Mouse (Mus musculus) adrenal gland, postnatal 10 days (tissue): ENCODE results near the gene Ass1. TPM values are rescaled to one million over a fixed set of nuclear protein-coding genes. Genes with fewer than 3 reads are reported as not detected.

ENCODE experiments used
- DNase-seq: peaks from one replicate; pipeline ENCODE4 v3.0.0; 2021; ENCODE audit warnings: mixed read lengths
- total RNA-seq, 2 experiments: library from RNA; stranded (reverse); gene quantifications; 2 replicates each; pipeline ENCODE4 v1.2.3; 2021

Gene Ass1
- total RNA-seq, 2 experiments from 2014 or later = 61.2 to 175 TPM

DNA sequence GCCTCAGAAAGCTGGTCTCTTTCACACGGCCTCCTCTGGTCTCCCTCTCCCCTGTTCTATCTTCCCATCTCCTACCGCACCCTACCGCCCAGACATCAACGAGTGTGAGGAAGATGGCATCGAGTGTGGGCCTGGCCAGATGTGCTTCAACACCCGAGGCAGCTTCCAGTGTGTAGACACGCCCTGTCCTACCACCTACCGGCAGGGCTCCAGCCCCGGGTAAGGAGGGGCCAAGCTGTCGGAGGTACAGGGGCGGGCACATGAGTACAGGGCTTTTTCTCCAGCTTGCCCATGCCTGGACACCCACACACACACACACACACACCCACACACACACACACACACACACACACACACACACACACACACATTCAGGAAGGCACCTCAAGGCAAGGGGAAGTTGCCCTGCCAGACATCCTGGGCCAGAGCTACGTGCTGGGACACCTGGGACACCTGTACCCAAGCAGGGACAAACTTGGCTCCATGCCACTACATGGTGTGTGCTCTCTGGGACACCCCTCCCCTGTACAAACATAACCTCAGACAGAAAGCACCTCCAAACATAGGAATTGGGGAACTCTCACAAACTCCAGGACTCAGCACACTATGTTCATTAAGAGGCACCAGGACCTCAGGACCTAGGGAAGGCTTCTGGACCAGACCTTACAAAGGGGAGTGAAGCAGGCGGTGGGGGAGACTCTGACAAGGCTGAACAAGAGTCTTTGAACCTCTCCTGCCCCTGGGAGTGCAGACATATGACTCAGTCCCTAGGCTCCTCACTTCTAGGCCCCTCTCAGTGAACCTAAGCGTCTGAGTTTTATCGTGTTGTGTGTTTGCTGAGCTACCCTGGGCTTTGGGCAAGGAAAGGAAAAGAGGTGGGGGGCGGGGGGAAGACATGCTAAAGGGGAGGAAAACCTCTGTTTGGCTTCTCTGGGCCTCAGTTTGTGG lies 10.7 kb upstream of the Ass1 start:
- DNase-seq = no peak

GRCm38 (mm10) chr2:31460025-31460571 lies 9.9 kb upstream of the Ass1 start:
- DNase-seq = peak; percentile 63

GRCm38 (mm10) chr2:31460920-31461319 lies 9.1 kb upstream of the Ass1 start:
- no peak for DNase-seq

- no peak for DNase-seq
These were observed 8.0 kb upstream of the Ass1 start for GRCm38 (mm10) chr2:31462051-31462450.

GRCm38 (mm10) chr2:31463253-31463652 lies 6.8 kb upstream of the Ass1 start:
- DNase-seq = no peak

DNA sequence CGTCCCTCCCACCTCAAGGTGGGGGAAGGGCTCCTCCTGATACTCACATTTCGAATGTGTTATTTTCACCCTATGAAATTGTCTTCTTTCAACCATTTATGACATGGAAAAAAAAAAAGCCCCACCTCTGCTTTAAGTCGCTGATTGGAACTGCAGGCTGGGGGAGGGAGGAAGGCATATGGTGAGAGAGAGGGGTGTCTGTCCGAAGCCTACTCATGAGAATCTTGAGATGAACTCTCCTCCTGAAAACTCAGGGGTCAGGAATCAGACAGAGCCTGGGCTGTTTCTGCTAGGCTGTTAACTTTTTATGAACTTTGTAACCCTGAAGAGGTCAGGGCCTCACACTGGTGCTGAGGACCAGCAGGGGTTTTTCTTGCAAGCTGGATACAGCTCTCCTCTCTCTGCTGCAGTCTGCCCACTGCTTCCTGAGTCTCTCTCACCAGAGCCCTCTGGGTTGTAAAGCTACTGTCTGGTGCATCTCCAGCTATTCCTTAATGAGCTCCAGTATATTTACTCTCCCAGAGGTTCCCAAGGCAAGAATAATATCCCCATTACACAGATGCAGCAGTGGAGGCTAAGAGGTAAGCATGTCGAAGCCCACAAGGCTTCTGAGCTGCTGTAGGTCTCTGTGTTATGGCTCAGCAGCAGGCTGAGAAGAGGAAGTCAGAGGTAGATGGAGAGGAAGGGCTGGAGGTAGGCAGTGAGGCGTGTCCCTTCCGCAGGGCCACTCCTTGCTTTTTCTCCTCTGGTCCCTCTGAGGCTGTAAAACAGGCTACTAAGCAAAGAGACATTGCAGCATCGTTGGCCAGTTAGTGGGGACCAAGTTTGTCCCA lies 6.1 kb upstream of the Ass1 start:
- DNase-seq = no peak

DNA sequence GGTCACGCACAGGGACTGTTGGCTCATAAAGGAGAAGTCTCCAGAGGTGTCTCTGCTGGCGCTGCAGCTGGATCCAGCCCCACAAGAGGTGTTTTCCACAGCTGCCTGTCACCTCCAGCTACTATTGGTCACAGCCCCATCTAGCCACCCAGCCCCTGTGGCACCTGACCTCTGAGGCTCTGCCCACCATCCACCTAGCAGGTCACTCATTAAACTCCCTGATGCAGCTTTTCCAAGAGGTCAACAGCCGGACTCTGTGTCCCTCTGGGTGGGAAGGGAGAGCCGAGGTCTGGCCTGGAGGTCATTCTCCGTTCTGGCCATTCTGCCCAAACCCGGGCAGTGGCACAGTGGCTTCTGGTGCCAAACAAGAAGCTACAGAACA lies 5.5 kb upstream of the Ass1 start:
- DNase-seq = no peak

DNA sequence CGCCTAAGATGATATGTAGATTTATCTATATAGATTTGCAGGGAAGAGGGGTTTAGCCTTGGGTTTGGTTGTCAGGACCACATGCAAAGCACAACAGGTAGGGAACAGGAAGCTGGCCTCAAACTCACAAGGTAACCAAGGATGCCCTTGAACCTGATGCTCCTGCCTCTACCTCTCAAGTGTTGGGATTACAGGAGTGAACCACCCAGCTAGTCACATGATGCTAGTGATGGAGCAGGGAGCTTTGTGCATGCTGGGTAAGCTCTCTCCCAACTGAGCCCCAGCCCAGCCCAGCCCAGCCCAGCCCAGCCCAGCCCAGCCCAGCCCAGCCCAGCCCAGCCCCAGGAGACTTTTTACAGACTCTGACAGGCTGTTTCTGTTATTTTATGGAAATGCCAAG lies 2.5 kb upstream of the Ass1 start:
- no peak for DNase-seq

- no peak for DNase-seq
These were observed 1.1 kb upstream of the Ass1 start for GRCm38 (mm10) chr2:31468857-31469256.

GRCm38 (mm10) chr2:31469480-31469879 lies 527 bp upstream of the Ass1 start:
- no peak for DNase-seq

- no peak for DNase-seq
These were observed 827 bp downstream of the Ass1 start for GRCm38 (mm10) chr2:31470683-31471385.

DNA sequence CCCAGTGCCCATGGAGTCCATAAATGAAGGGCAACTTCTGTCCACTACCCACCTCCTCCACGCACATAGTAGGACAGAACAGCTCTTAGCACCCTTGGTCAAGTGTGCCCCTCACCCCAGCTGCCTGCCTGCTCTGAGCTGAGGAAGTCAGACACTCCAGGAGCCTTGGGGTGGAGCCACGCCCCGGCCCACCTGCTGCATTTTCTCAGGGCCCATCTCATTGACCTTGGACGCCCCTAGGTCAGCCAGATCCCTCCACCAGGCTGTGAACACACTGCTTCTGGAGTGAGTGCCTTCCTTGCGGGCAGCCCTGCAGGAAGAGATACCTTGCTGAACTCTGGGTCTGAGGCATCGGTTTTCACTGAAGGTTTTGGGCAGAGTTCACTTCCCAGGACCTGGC lies 1.6 kb downstream of the Ass1 start:
- no peak for DNase-seq

DNA sequence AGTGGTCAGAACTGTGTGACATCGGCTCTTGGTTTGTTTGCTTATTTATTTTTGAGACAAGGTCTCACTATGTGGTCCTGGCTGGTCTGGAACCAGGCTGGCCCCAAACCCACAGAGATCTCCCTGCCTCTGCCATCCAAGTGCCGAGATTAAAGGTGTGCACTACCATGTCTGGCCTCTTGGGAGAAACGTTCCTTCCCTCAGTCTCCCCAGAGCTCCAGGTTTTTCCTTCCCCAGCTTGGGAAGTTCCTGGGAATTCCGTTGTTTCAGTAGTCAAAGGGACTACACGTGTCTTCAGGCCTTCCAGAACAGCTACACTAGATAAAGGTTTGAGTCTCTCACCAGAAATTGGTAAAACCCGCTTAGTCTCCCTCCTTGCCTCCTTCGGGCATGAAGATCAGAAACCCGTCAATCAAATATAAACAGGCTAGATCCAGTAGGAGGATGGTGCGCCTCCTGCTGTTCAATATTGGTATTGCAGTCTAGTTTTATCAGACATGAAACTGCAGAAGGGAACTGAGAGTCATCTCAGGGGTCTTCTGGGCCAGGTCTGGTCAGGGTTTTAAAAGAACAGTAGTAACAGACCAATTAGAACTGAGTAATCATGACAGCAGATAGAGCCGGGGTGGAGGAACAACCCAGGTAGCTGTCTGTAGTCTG lies 2.5 kb downstream of the Ass1 start:
- peak; percentile 72 for DNase-seq

DNA sequence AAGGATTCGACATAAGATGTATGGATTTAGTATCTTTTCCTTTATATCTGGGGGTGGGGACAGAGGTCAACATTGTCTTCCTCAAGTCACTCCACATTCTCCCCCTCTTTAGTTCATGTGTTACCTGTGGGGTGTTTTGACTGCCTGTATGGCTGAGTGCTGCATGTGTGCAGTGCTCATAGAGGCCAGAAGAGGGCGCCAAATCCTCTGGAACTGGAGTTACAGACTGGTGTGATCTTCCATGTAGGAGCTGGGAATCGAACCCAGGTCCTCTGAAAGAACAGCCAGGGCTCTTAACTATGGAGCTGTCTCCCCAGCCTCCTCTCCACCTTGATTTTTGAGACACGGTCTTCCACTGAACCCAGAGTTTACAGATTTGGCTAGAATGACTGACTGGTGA lies 3.9 kb downstream of the Ass1 start:
- DNase-seq = no peak

GRCm38 (mm10) chr2:31474686-31475085 lies 4.7 kb downstream of the Ass1 start:
- DNase-seq = peak; percentile 54

DNA sequence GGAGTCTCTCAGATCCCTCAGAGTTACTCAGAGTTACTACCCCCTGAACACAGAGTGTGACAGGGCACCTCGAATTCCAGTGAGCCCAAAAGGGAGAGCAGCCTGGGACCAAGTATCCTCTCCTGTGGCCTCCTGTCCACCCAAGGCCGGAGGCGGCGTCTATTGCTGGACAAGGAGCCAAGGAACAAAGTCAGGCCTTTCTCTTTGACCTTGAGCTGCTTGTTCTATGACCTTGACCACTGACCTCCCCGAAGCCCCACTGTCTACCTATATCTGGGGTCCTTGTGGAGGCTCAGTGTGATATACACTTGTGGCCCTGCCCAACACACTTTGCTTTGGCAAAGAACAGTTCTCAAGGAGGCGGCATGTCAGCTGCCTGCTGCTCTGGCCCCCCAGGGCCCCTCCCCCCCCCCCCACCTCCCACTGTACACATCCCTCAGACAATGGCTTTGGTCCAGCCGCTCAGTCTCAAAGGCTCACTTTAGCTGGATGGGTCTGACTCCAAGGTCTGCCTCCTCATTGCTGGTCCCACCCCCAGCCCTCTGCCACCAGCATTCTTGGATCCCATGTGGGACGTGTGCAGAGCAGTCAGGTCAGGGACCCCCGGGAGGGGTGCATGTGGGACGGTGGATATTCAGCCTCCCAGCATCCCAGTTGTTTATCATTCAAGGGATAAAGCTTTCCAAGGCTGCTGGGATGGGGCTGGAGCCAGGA lies 6.3 kb downstream of the Ass1 start:
- DNase-seq = no peak

- DNase-seq = no peak
These were observed 7.5 kb downstream of the Ass1 start for GRCm38 (mm10) chr2:31477234-31478161.

DNA sequence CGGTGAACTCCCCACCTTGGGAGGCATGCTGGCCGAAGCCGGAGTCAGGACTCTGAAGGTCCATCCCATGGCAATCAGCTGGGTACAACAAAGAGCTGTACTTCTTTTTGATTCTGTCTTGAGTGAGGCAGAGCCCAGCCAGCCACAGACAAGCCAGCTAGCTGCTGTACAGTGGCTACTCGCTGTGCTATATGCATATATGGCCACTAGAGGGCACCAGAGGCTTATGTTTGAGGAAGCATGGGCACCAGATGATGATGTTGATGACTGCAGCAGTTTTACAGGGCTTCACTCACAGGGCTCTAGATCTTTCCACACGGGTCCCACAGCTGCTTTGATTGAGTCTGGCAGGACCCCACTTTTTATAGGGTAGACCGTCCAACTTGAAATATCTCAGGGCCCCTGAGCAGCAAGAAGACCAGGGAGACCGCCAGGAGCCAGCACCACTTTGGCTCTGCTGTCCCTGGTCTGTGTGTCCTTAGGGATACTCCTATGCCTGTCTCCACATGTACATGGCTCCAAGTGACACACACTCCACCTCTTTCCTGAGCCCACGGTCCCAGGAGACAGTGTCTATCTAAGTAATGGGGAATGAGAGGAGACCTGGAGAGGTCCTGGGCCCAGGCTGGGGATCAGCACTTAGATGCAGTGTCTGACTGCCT lies 13.0 kb downstream of the Ass1 start:
- peak; percentile 90 for DNase-seq

DNA sequence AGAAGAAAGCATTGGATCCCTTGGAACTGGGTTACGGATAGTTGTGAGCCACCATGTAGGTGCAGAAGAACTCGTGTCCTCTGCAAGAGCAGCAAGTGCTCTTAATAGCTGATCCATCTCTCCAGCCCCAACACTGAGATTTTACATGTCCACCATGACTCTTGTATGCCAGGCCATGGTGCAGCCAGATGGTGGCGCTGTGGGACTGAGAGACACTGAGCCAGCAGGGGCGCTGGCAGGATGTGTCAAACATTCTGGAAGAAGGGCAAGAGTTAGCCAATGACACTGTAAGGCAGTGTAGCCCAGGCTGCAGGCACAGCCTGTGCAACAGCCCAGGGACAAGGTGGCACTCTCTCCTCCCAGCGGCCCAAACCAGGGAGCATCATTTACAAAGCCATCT lies 14.2 kb downstream of the Ass1 start:
- DNase-seq = peak; percentile 91
